Mouse (Mus musculus) heart, embryonic 15.5 days (tissue): Measurements from ENCODE around the gene Sept3. TPM values are rescaled to one million over a fixed set of nuclear protein-coding genes. Genes with fewer than 3 reads are reported as not detected.

ENCODE experiments used
- ATAC-seq: fragments of 200-750 bp; cut with Nextera tagmentation; replicated peaks from 2 replicates; pipeline ENCODE4 v1.8.0; 2017; ENCODE audit warnings: low read depth, moderate TSS enrichment; ENCODE audit not compliant: insufficient number of reproducible peaks, insufficient read depth, low FRiP score
- H3K27ac ChIP-seq: fragments of 300-500 bp; sonication (generic); 2 replicates; pipeline ENCODE4 v1.5.1; 2015; ENCODE audit warnings: mild to moderate bottlenecking, inconsistent platforms
- H3K27me3 ChIP-seq: fragments of 300-500 bp; sonication (generic); 2 replicates; pipeline ENCODE4 v1.6.1; 2015; ENCODE audit warnings: inconsistent platforms
- H3K36me3 ChIP-seq: fragments of 300-500 bp; sonication (generic); 2 replicates; pipeline ENCODE4 v1.6.1; 2015; ENCODE audit warnings: mild to moderate bottlenecking, inconsistent platforms
- H3K4me1 ChIP-seq: fragments of 300-500 bp; sonication (generic); replicated peaks from 2 replicates; pipeline ENCODE4 v1.6.1; 2015; ENCODE audit warnings: inconsistent platforms
- H3K4me2 ChIP-seq: fragments of 300-500 bp; sonication (generic); 2 replicates; pipeline ENCODE4 v1.6.1; 2015; ENCODE audit warnings: inconsistent platforms, mild to moderate bottlenecking, moderate library complexity
- H3K4me3 ChIP-seq: fragments of 300-500 bp; sonication (generic); 2 replicates; pipeline ENCODE4 v1.5.1; 2015; ENCODE audit warnings: mild to moderate bottlenecking, inconsistent platforms
- H3K9ac ChIP-seq: fragments of 300-500 bp; sonication (generic); 2 replicates; pipeline ENCODE4 v1.6.1; 2015; ENCODE audit warnings: mild to moderate bottlenecking, inconsistent platforms
- H3K9me3 ChIP-seq: fragments of 300-500 bp; sonication (generic); replicated peaks from 2 replicates; pipeline ENCODE4 v1.6.1; 2016; ENCODE audit warnings: inconsistent platforms
- WGBS: fragments of 180-500 bp; shearing (Covaris S2); methylation state at CpG from one replicate; pipeline ENCODE4 v1.1.7; 2015; ENCODE audit warnings: mixed read lengths; 5-methylcytosine and 5-hydroxymethylcytosine counted together
- polyA plus RNA-seq: library from polyadenylated mRNA; unstranded; fragments of >200 nt; fragmentation: Nextera tagmentation; extraction: Ambion mirVana; gene quantifications from 2 replicates; pipeline ENCODE4 v1.2.1, GENCODE M21; 2015

The Sept3 gene
- polyA plus RNA-seq, 1 experiment from 2014 or later, result 3.4 TPM

DNA sequence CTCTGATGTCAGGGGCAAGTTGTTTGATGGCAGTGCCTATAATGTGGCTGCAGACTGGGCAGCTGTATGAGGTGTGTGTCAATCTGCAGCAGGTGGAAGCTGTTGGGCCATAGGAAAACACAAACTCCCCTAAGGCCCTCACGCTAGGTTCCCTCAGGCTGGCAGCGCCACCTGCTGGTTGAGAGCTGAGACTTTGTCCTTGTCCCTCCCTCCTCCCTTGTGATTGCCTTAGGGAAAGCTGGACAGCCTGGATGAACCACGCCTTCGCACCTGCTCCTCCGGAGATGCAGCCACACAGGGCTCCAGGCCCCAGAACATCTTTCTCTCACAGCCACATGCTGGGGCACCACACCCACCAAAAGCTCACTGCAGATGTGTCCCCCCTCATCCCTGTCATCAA, 3.5 kb upstream of the Sept3 start:
- Histone ChIP-seq H3K4me1 (peaks cover 21% of the 10 kb centered on the region), H3K36me3 (no peaks in the 10 kb centered on the region), H3K9me3 (no peaks in the 10 kb centered on the region), H3K4me3 (no peak overlapping the region), H3K27ac (no peak overlapping the region), H3K9ac (no peak overlapping the region), H3K27me3 (peaks cover 48% of the 10 kb centered on the region), H3K4me2 (no peak overlapping the region)
- WGBS, result 4% methylated on average over 5 of the region's 5 CpGs
- ATAC-seq, result no peak

DNA sequence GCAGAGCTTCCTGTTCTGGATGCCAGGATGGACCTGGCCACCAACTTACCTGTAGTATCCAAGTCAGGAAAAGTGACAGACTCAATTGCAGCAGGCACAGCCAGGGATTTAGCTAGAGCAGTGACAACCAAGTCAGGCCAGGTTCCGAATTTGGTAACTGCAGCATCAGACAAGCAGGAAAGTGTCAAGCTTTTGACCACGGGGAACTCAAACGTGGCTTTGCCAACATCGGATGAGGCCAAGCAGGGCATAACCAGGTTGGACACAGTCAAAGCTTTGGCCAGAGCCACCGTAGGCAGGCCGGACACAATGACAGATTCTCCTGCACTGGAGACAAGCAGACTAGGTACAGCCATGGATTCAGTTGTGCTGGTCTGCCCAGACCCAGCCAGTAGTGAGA, 2.4 kb upstream of the Sept3 start:
- Histone ChIP-seq H3K27me3 (peaks cover 57% of the 10 kb centered on the region), H3K27ac (no peak overlapping the region), H3K4me2 (no peak overlapping the region), H3K36me3 (no peaks in the 10 kb centered on the region), H3K4me1 (peaks cover 21% of the 10 kb centered on the region), H3K4me3 (no peak overlapping the region), H3K9ac (no peak overlapping the region), H3K9me3 (no peaks in the 10 kb centered on the region)
- 85% methylated on average over 6 of the region's 6 CpGs for WGBS
- ATAC-seq, result no peak

DNA sequence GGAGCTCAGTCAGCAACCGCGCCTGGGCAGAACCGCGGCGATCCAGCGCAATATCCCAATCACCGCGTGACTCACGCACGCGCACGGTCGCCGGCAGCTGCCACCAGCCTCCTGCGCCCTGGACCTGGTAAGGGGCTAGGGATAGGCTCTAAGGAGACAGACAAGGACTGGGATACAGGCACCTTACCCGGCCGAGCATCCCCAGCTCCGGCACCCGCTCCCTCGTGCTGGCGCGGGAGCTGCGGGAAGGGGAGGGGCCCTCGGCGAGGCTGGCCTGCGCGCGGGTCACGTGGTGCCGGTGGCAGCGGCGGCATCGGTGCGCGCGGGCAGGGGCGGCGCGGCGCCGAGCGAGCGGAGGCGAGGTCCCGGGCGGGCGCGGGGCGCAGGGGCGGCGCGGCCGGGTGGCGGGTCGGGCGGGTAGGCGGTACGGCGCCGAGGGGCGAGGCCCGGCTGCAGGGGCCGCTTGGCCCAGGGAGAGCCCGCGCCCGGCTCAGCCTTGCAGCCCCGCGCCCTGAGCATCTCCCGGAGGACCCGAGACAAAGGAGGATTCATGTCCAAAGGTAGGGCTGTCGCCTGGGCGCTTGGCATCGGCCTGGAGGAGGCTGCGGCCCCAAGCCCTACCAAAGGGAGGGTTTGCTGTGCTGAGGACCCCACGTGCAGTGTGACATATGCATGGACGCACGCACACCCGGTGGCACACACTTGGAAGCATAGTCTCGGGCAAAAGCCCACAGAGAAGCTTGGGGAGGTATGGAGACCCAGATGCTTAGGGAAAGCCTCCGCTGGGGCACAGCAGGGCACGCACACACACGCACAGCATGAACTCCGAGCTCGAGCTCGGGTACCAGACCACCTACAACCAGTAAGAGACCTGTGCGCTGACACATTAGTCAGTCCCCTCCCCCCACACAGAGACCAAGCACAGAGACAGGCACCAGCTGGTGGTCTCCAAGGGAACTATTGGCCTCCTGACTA, 521 bp downstream of the Sept3 start:
- no peaks in the 10 kb centered on the region for H3K9me3 ChIP-seq
- peak; percentile 47; the same call in 1 of the 2 replicates for ATAC-seq
- H3K4me2 ChIP-seq, result peak overlapping the region; percentile 97
- H3K27ac ChIP-seq, result no peak overlapping the region
- WGBS, result under 1% methylated on average over 85 of the region's 86 CpGs
- no peaks in the 10 kb centered on the region for H3K36me3 ChIP-seq
- H3K4me3 ChIP-seq, result peak overlapping the region; percentile 58
- H3K27me3 ChIP-seq, result peaks cover 64% of the 10 kb centered on the region
- H3K9ac ChIP-seq, result peak overlapping the region; percentile 49
- H3K4me1 ChIP-seq, result peaks cover 23% of the 10 kb centered on the region

DNA sequence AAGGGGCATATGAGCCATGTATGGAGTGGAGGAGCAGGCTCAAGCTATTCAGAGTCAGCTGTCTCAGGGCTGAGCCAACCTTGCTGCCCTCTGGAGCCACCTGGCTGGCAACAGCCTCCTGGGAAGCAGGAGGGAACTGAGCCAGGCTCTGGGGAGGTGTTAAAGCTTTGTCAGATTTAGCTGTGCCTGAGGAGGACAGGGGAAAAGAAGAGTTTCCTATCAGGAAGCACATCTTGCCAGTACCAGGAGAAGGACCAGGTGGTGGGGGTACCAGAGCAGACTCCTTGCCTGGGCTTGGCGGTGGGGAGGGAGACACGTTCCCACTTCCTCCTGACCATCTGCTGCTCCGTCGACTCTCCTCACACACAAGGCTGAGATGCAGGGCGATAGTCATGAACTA, 2.9 kb downstream of the Sept3 start:
- no peak for ATAC-seq
- Histone ChIP-seq H3K9ac (no peak overlapping the region), H3K4me2 (no peak overlapping the region), H3K27me3 (peaks cover 50% of the 10 kb centered on the region), H3K27ac (no peak overlapping the region), H3K4me1 (peaks cover 20% of the 10 kb centered on the region), H3K9me3 (no peaks in the 10 kb centered on the region), H3K36me3 (no peaks in the 10 kb centered on the region), H3K4me3 (no peak overlapping the region)
- WGBS, result 63% methylated on average over 5 of the region's 5 CpGs

DNA sequence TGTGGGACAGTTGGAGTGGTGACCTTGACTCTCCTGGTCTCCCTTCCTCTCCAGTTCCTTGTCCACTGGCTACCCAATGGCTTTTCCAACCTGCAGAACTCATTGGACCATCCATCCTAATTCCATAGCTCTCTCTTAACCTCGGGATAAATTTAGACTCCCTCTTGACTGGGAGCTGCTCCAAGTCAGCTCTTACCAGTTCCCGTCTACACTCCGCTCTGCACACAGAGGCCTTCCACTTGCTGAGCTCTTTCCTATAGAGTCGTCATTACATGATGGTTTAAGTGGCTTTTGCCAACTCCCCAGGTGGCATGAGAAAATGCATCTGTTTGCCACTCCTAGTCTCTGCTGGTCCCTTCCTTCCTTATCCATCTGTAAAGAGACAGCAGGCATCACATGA, 5.9 kb downstream of the Sept3 start:
- peak; percentile 67 for ATAC-seq
- WGBS, result 40% methylated on average over 4 of the region's 4 CpGs
- H3K4me3 ChIP-seq, result no peak overlapping the region
- H3K4me1 ChIP-seq, result peaks cover 10% of the 10 kb centered on the region
- H3K9me3 ChIP-seq, result no peaks in the 10 kb centered on the region
- H3K4me2 ChIP-seq, result no peak overlapping the region
- no peak overlapping the region for H3K9ac ChIP-seq
- no peaks in the 10 kb centered on the region for H3K36me3 ChIP-seq
- peaks cover 22% of the 10 kb centered on the region for H3K27me3 ChIP-seq
- H3K27ac ChIP-seq, result peak overlapping the region; percentile 60

DNA sequence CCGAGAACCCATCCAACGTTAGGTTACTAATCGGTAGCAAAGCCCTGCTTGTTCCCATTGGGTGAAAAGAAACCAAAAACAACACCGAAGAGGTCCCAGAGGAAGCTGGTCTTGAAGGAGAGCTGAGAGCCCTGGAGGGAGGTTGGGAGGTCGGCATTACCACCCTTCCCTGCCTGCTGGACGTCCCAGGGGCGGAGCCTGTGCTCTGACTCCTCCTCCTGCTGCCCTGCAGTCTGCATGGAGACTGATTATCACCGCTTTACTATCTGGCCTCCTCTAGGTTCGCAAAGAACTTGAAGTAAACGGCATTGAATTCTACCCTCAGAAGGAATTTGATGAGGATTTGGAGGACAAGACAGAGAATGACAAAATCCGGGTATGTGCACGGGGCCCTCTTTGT, 11.5 kb downstream of the Sept3 start:
- no peaks in the 10 kb centered on the region for H3K4me1 ChIP-seq
- no peak overlapping the region for H3K27ac ChIP-seq
- ATAC-seq, result no peak
- 50% methylated on average over 12 of the region's 12 CpGs for WGBS
- H3K4me2 ChIP-seq, result no peak overlapping the region
- no peaks in the 10 kb centered on the region for H3K36me3 ChIP-seq
- no peaks in the 10 kb centered on the region for H3K27me3 ChIP-seq
- H3K4me3 ChIP-seq, result no peak overlapping the region
- no peaks in the 10 kb centered on the region for H3K9me3 ChIP-seq
- H3K9ac ChIP-seq, result no peak overlapping the region

DNA sequence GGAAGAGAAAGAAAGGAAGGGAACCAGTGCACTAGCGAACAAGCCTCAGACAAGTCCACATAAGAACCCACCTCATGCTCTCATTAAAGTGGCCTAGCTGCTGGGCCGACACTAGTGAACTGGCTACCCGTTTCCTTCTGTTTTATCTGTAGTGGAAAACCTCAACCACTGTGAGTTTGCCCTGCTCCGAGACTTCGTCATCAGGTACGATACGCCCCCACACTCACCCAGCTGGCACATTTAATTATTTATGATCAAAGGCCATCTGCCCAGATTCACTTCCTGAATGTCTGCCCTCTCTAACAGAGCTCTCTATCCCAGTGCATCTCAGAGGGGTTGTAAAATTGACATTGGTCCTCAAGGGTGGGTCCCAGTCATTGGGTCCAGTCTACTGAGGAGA, 15.6 kb downstream of the Sept3 start:
- H3K36me3 ChIP-seq, result no peaks in the 10 kb centered on the region
- no peak overlapping the region for H3K27ac ChIP-seq
- H3K27me3 ChIP-seq, result no peaks in the 10 kb centered on the region
- WGBS, result 76% methylated on average over 7 of the region's 7 CpGs
- H3K9me3 ChIP-seq, result no peaks in the 10 kb centered on the region
- H3K9ac ChIP-seq, result no peak overlapping the region
- peaks cover 14% of the 10 kb centered on the region for H3K4me1 ChIP-seq
- ATAC-seq, result no peak
- no peak overlapping the region for H3K4me2 ChIP-seq
- no peak overlapping the region for H3K4me3 ChIP-seq

DNA sequence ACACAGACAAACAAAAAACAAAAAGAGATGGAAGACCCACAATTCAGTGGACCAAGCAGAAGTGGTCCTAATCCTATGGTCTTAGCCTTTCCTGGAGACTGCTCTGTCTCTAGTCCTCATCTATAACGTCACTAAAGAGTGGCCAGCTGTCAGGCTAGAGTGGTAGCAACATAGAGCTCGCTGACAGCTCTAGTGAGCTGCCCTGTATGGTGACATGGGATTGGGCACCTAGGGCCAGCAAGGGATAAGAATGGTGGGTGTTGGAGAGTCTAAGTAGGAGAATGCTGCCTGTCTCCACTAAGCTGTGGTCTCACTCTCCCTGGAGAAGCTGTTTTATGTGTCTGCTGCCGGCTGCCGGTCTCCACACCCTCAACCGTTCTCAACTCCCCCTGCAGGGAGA, 18.2 kb downstream of the Sept3 start:
- Histone ChIP-seq H3K4me1 (peaks cover 14% of the 10 kb centered on the region), H3K9me3 (no peaks in the 10 kb centered on the region), H3K36me3 (no peaks in the 10 kb centered on the region), H3K27ac (no peak overlapping the region), H3K4me2 (peak overlapping the region; percentile 49), H3K27me3 (no peaks in the 10 kb centered on the region), H3K4me3 (no peak overlapping the region), H3K9ac (no peak overlapping the region)
- 21% methylated on average over 5 of the region's 5 CpGs for WGBS
- peak; percentile 14; the same call in 1 of the 2 replicates for ATAC-seq

DNA sequence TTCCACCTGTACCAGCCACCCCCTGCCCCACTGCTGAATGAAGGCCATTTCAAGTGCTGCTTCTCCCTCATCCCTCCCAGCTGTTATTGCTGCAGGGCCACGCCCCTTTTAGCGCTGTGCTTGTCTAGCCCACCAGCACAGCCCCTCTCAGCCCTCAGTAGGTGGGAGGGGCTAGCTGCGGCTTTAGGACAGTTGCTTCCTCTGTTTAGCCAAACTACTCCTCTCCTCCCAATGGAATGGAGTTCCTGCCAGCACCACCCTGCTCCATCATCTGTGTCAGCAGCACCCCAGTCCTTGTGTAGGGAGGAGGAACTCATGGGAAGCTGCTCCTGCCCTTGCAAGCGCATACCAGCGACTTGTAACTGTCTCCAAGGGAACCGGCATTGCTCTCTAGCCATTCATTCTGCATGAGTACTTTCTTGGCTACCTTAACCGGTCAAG, 18.6 kb downstream of the Sept3 start:
- Histone ChIP-seq H3K9ac (no peak overlapping the region), H3K4me2 (peak overlapping the region; percentile 49), H3K9me3 (no peaks in the 10 kb centered on the region), H3K27me3 (no peaks in the 10 kb centered on the region), H3K36me3 (no peaks in the 10 kb centered on the region), H3K4me1 (peaks cover 14% of the 10 kb centered on the region), H3K4me3 (0 out of 2 replicates have a peak overlapping the region, but pooled peaks have one; percentile 7), H3K27ac (no peak overlapping the region)
- 11% methylated on average over 7 of the region's 7 CpGs for WGBS
- 0 out of 2 replicates have a peak, but pooled peaks have one; percentile 35 for ATAC-seq

DNA sequence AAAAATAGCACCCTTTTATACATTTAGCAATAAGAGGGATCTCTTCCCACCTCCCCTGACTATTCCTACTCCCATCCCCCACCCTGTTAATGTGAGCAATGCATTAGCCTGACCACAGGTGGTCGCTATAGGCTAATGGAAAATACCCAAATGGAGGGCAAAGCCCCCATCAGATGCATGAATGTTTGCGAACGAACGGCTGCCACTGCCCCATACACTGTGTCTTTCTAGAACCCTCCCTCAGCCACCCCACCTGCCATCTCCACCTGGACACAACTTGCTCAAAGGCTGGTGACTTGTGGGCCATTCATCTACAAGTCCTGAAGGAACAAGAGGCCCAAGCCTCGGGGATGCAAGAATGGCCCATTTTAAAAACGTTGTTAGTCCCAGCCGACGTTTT, 19.4 kb downstream of the Sept3 start:
- Histone ChIP-seq H3K4me3 (no peak overlapping the region), H3K27me3 (no peaks in the 10 kb centered on the region), H3K4me1 (peaks cover 18% of the 10 kb centered on the region), H3K27ac (no peak overlapping the region), H3K4me2 (no peak overlapping the region), H3K9me3 (no peaks in the 10 kb centered on the region), H3K9ac (no peak overlapping the region), H3K36me3 (no peaks in the 10 kb centered on the region)
- 46% methylated on average over 8 of the region's 8 CpGs for WGBS
- ATAC-seq, result no peak

DNA sequence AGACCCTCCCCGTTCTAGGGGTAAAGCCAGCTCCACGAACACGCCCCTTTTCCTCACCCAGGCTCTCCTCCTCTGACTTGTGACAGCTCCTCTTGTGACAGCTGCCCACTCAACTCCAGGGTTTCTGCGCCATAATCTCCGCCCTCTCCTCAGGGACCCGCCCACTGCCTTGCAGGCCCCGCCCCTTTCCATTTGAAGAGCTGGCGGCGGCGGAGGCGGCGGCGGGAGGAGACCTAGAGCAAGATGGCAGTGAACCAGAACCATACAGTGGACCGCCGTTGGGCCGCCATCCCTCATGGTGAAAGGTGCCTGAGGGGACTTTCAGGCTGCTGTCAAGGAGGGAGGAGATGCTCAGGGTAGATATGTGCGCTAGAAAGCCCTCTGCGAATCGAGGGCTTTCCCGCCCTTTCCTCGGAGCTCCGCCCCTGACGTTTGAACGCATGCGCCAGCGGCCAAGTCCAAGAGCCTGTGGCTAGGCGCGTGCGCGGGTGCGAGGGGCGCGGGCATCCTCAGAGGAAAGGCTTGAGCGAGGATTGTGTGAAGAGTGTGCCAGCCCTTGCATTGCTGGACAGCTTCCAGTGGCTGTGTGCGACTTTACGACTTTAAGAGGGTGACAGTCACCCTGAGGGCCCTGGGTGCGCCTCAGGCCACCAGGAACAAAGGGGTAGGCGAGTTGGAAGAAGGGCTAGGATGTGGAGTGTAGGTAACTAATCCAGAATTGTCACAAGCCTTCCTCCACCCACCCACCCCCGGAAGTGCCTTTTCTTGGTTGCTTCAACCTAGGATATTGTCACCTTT, 24.3 kb downstream of the Sept3 start, which contains the start of gene Wbp2nl:
Wbp2nl (plus strand) TSS at position 191 of the 798 bp plus-strand sequence.
- no peak for ATAC-seq
- Histone ChIP-seq H3K9me3 (no peaks in the 10 kb centered on the region), H3K4me3 (peak within 1 kb of the TSS; percentile 14; the same call in 1 of the 2 replicates), H3K4me1 (peaks cover 8% of the 10 kb centered on the region; the same call in 1 of the 2 replicates), H3K27me3 (no peaks in the 10 kb centered on the region), H3K9ac (no peak within 1 kb of the TSS), H3K4me2 (peak within 1 kb of the TSS; percentile 46), H3K27ac (no peak within 1 kb of the TSS), H3K36me3 (no peaks in the 10 kb centered on the region)
- 49% methylated on average over 39 of the region's 39 CpGs for WGBS
